Mouse (Mus musculus) gastrocnemius, adult 8-10 months (tissue): ENCODE measurements around the gene Edf1. TPM values are rescaled to one million over a fixed set of nuclear protein-coding genes. Genes with fewer than 3 reads are reported as not detected.

Experiments used
- total RNA-seq, 4 experiments: library from RNA; stranded (reverse); gene quantifications; 2 replicates each; pipeline ENCODE4 v1.2.4; 2022

Gene Edf1
- total RNA-seq, 4 experiments from 2014 or later, result 104 to 172 (median 141) TPM

Other genes starting within 250 kb of the Edf1 start
- not detected for gene Grin1, start 238.7 kb upstream of the Edf1 start, total RNA-seq
- gene Man1b1, start 225.5 kb upstream of the Edf1 start, total RNA-seq, result 10 to 100 TPM; 13.9 to 15.0 (median 14.4) TPM
- 10 to 100 TPM; 12.8 to 20.3 (median 16.7) TPM for gene Dpp7, start 201.5 kb upstream of the Edf1 start, total RNA-seq
- 10 to 100 TPM in 1 of 4 experiments, 1 to 10 TPM in 3; 3.6 to 11.9 (median 4.8) TPM for gene Uap1l1, start 192.2 kb upstream of the Edf1 start, total RNA-seq
- gene Sapcd2, start 185.5 kb upstream of the Edf1 start, total RNA-seq, result not detected
- gene Entpd2, start 162.0 kb upstream of the Edf1 start, total RNA-seq, result 1 to 10 TPM; 3.8 to 8.0 (median 6.2) TPM
- gene Npdc1, start 158.5 kb upstream of the Edf1 start, total RNA-seq, result 10 to 100 TPM; 12.6 to 19.9 (median 15.7) TPM
- gene Fut7, start 134.6 kb upstream of the Edf1 start, total RNA-seq, result not detected
- gene Abca2, start 129.1 kb upstream of the Edf1 start, total RNA-seq, result 10 to 100 TPM; 14.6 to 19.4 (median 16.0) TPM
- 1 to 10 TPM in 1 of 4 experiments, under 1 TPM in 2, not detected in 1; 0.64 to 1.1 (median 0.77) TPM for gene Clic3, start 101.0 kb upstream of the Edf1 start, total RNA-seq
- gene Paxx, start 96.8 kb upstream of the Edf1 start, total RNA-seq, result 10 to 100 TPM; 11.2 to 15.0 (median 14.9) TPM
- not detected for gene Ptgds, start 87.8 kb upstream of the Edf1 start, total RNA-seq
- gene Lcn12, start 63.9 kb upstream of the Edf1 start, total RNA-seq, result not detected
- 100 to 1,000 TPM in 1 of 4 experiments, 10 to 100 TPM in 3; 83.3 to 100 (median 89.7) TPM for gene Fbxw5, start 57.1 kb upstream of the Edf1 start, total RNA-seq
- gene C8g, start 56.1 kb upstream of the Edf1 start, total RNA-seq, result 1 to 10 TPM; 1.0 to 1.8 (median 1.6) TPM
- gene Traf2, start 10.9 kb upstream of the Edf1 start, total RNA-seq, result 10 to 100 TPM; 12.0 to 18.8 (median 15.2) TPM
- under 1 TPM; 0.19 to 0.46 (median 0.33) TPM for gene Mamdc4, start 17.0 kb downstream of the Edf1 start, total RNA-seq
- gene Phpt1, start 17.4 kb downstream of the Edf1 start, total RNA-seq, result 10 to 100 TPM; 62.8 to 69.7 (median 65.5) TPM
- under 1 TPM; 0.13 to 0.20 (median 0.16) TPM for gene Ajm1, start 23.9 kb downstream of the Edf1 start, total RNA-seq
- 10 to 100 TPM; 83.3 to 94.6 (median 89.3) TPM for gene Rabl6, start 50.7 kb downstream of the Edf1 start, total RNA-seq
- gene Ccdc183, start 59.8 kb downstream of the Edf1 start, total RNA-seq, result not detected
- gene Tmem141, start 64.2 kb downstream of the Edf1 start, total RNA-seq, result 10 to 100 TPM; 14.9 to 22.8 (median 17.3) TPM
- gene Fcna, start 70.2 kb downstream of the Edf1 start, total RNA-seq, result 1 to 10 TPM in 3 of 4 experiments, under 1 TPM in 1; 0.41 to 4.2 (median 1.9) TPM
- 1 to 10 TPM; 3.5 to 8.6 (median 5.2) TPM for gene Lcn8, start 95.3 kb downstream of the Edf1 start, total RNA-seq
- gene Lcn5, start 100.1 kb downstream of the Edf1 start, total RNA-seq, result not detected
- not detected for gene Lcn6, start 118.9 kb downstream of the Edf1 start, total RNA-seq
- not detected for gene Lcn10, start 124.9 kb downstream of the Edf1 start, total RNA-seq
- not detected for gene Obp2a, start 142.2 kb downstream of the Edf1 start, total RNA-seq
- 10 to 100 TPM; 18.7 to 22.3 (median 20.6) TPM for gene Bmyc, start 148.9 kb downstream of the Edf1 start, total RNA-seq
- gene Obp2b, start 179.2 kb downstream of the Edf1 start, total RNA-seq, result not detected
- not detected for gene Lcn3, start 207.7 kb downstream of the Edf1 start, total RNA-seq
- gene Lcn11, start 219.2 kb downstream of the Edf1 start, total RNA-seq, result not detected
- not detected for gene Gm13539, start 224.4 kb downstream of the Edf1 start, total RNA-seq